Mouse (Mus musculus) limb, embryonic 15.5 days (tissue): ENCODE measurements around the gene Pfn1. TPM values are rescaled to one million over a fixed set of nuclear protein-coding genes. Genes with fewer than 3 reads are reported as not detected.

ENCODE experiments used
- ATAC-seq: fragments of 200-750 bp; cut with Nextera tagmentation; 2 replicates; pipeline ENCODE4 v1.8.0; 2017; ENCODE audit warnings: low read depth, moderate TSS enrichment; ENCODE audit not compliant: insufficient number of reproducible peaks, low FRiP score, low TSS enrichment
- H3K27ac ChIP-seq: fragments of 300-500 bp; sonication (generic); 2 replicates; pipeline ENCODE4 v1.5.1; 2015; ENCODE audit warnings: moderate library complexity, mild to moderate bottlenecking, inconsistent platforms
- H3K27me3 ChIP-seq: fragments of 300-500 bp; sonication (generic); 2 replicates; pipeline ENCODE4 v1.6.1; 2015; ENCODE audit warnings: inconsistent platforms
- H3K36me3 ChIP-seq: fragments of 300-500 bp; sonication (generic); 2 replicates; pipeline ENCODE4 v1.6.1; 2015; ENCODE audit warnings: inconsistent platforms
- H3K4me1 ChIP-seq: fragments of 300-500 bp; sonication (generic); 2 replicates; pipeline ENCODE4 v1.6.1; 2015; ENCODE audit warnings: inconsistent platforms
- H3K4me2 ChIP-seq: fragments of 300-500 bp; sonication (generic); 2 replicates; pipeline ENCODE4 v1.6.1; 2015; ENCODE audit warnings: mild to moderate bottlenecking, inconsistent platforms
- H3K4me3 ChIP-seq: fragments of 300-500 bp; sonication (generic); 2 replicates; pipeline ENCODE4 v1.5.1; 2015; ENCODE audit warnings: mild to moderate bottlenecking, inconsistent platforms
- H3K9ac ChIP-seq: fragments of 300-500 bp; sonication (generic); 2 replicates; pipeline ENCODE4 v1.6.1; 2015; ENCODE audit warnings: inconsistent platforms
- H3K9me3 ChIP-seq: fragments of 300-500 bp; sonication (generic); 2 replicates; pipeline ENCODE4 v1.6.1; 2016; ENCODE audit warnings: inconsistent platforms
- WGBS: fragments of 180-500 bp; shearing (Covaris S2); methylation state at CpG from one replicate; pipeline ENCODE4 v1.1.7; 2015; 5-methylcytosine and 5-hydroxymethylcytosine counted together
- polyA plus RNA-seq: library from polyadenylated mRNA; unstranded; fragments of >200 nt; fragmentation: Nextera tagmentation; extraction: Ambion mirVana; gene quantifications from 2 replicates; pipeline ENCODE4 v1.2.1, GENCODE M21; 2015

Gene Pfn1
- polyA plus RNA-seq, 1 experiment from 2014 or later, result 1,605 TPM

DNA sequence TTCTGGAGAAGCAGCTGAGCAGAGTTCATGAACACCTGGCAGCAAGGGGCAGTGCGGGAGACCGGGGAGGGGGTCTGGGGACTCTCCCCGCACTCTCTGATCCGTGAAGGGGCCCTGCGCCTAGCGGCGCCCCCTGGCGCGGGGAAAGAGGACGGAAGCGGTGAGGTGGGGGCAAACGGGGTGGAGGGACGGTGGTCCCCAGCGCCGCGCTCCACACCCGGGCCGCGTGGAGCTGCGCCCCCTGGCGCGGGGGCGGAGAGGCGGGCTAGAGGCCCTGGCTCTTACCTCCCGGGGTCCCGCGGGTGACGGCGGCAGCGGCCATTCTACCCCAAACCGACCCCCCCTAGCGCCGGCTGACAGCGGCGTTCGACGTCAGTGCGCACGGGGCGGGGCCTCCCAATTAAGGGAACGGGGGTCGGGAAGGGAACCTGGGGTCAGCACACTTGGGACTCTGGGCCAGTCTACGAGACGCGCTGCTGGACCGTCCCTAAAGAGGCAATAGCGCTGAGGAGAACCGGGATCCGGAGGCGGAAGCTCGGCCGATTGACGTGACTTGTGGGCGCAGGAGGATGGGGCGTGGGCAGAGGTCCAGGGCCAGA lies 33.3 kb upstream of the Pfn1 start, which contains the start of gene Camta2:
TSS of gene Camta2 (minus strand) at position 505 of the 599 bp plus-strand sequence.
- peaks cover 23% of the 10 kb centered on the region for H3K4me1 ChIP-seq
- H3K9me3 ChIP-seq, result no peaks in the 10 kb centered on the region
- WGBS, result under 1% methylated on average over 53 of the region's 55 CpGs
- H3K36me3 ChIP-seq, result peaks cover 29% of the 10 kb centered on the region
- peak within 1 kb of the TSS; percentile 90 for H3K27ac ChIP-seq
- peak within 1 kb of the TSS; percentile 77 for H3K4me2 ChIP-seq
- peak within 1 kb of the TSS; percentile 68 for H3K4me3 ChIP-seq
- ATAC-seq, result peak; percentile 74; the same call in 1 of the 2 replicates
- peak within 1 kb of the TSS; percentile 73 for H3K9ac ChIP-seq
- H3K27me3 ChIP-seq, result no peaks in the 10 kb centered on the region

DNA sequence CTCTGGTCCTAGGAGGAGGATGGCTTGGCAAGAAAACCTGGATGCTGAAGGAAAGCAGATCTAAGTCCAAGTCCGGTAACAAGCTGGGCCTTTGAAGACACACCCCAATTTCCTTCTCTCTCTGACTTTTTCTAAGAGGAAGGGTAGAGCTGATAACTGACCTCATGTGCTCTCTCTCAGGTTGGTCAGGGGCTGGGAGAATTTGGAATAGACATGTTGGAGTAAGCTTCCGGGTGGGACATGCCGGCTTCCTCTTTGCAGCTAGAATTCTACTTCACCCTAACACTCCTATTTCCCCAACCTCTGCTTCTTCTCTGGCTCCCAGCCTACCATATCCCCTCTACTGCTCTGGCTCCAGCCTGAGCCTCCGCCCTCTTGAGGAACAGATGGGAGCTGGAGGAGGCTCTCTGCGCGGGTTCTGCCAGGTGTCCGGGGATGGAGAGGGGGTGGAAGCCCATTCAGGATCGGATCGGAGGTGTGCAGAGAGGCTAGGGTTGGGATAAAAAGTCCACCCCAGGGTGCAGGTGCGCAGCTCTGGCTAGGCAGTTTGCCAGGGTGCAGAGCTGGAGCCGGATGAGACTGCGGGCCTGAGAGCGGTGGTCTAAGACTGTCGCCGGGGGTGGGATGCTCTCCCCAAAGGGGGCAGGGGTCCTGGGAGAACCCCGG lies 32.6 kb upstream of the Pfn1 start:
- peak overlapping the region; percentile 90 for H3K27ac ChIP-seq
- H3K4me2 ChIP-seq, result peak overlapping the region; percentile 77
- no peaks in the 10 kb centered on the region for H3K9me3 ChIP-seq
- no peaks in the 10 kb centered on the region for H3K27me3 ChIP-seq
- peaks cover 26% of the 10 kb centered on the region for H3K4me1 ChIP-seq
- H3K36me3 ChIP-seq, result peaks cover 35% of the 10 kb centered on the region
- peak overlapping the region; percentile 68 for H3K4me3 ChIP-seq
- peak; percentile 50 for ATAC-seq
- H3K9ac ChIP-seq, result peak overlapping the region; percentile 73
- 2% methylated on average over 16 of the region's 16 CpGs for WGBS

GRCm38 (mm10) chr11:70683640-70684039 lies 29.2 kb upstream of the Pfn1 start:
- Histone ChIP-seq H3K27me3 (no peaks in the 10 kb centered on the region), H3K27ac (no peak overlapping the region), H3K4me2 (no peak overlapping the region), H3K9me3 (no peaks in the 10 kb centered on the region), H3K4me1 (peaks cover 24% of the 10 kb centered on the region), H3K36me3 (peaks cover 64% of the 10 kb centered on the region), H3K4me3 (no peak overlapping the region), H3K9ac (no peak overlapping the region)
- 90% methylated on average over 5 of the region's 5 CpGs for WGBS
- no peak for ATAC-seq

DNA sequence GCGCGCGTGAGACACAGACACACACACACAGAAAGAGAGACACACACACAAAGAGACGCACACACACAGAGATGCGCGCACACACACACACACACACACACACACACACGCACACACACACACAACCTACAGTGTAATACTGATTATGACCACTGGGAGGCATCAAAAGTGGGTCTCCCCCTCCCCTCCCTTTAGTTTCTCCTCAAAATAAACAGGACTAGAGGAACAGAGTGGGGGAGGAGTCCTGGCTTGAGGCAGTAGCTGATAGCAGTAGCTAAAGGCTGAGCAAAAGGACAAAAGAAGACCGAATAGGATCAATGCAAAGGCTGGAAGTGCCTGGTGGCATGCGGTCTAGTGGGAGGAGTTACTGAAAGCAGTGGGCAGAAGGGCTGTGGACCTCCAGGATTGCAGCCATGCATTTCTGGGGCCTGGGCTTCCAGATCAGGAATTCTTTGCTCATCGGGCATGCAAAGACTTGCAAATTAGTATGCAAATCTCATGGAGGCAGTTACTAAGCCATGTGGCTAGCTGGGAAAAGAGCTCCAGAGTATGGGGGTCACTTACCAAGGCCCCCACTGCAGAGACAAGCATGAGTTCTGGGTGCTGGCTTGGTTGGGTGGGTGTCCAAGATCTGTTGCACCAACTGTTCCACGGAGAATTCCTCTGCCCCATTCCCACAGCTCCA lies 27.6 kb upstream of the Pfn1 start:
- Histone ChIP-seq H3K27ac (no peak overlapping the region), H3K27me3 (no peaks in the 10 kb centered on the region), H3K9me3 (no peaks in the 10 kb centered on the region), H3K4me2 (no peak overlapping the region), H3K4me3 (no peak overlapping the region), H3K4me1 (peaks cover 15% of the 10 kb centered on the region), H3K36me3 (peaks cover 70% of the 10 kb centered on the region), H3K9ac (no peak overlapping the region)
- WGBS, result 30% methylated on average over 11 of the region's 11 CpGs
- ATAC-seq, result no peak

DNA sequence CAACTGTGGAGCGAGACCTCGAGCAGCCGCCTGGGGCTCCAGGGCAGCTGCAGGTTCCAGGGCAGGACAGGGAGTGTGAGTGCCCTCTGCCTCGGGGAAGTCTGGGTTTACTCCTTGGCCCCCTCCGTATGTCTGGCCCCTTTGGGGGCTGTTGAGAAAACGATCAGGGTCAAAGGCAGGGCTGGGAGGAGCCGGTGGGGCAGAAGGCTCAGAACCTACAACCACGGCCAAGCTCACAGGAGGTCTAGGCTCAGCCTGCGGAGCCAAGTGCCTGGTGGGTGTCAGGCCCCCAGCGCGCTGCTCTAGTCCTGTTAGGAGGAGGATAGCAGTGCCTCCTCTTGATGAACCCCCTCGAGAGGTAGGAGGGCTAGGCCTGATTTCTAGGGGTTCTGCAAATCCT lies 26.7 kb upstream of the Pfn1 start:
- no peaks in the 10 kb centered on the region for H3K9me3 ChIP-seq
- no peaks in the 10 kb centered on the region for H3K27me3 ChIP-seq
- H3K4me1 ChIP-seq, result peaks cover 6% of the 10 kb centered on the region
- H3K4me3 ChIP-seq, result no peak overlapping the region
- H3K27ac ChIP-seq, result no peak overlapping the region
- ATAC-seq, result no peak
- H3K9ac ChIP-seq, result no peak overlapping the region
- WGBS, result 71% methylated on average over 12 of the region's 12 CpGs
- H3K36me3 ChIP-seq, result peaks cover 79% of the 10 kb centered on the region
- H3K4me2 ChIP-seq, result no peak overlapping the region

GRCm38 (mm10) chr11:70679894-70680293 lies 25.4 kb upstream of the Pfn1 start:
- no peak overlapping the region for H3K27ac ChIP-seq
- H3K4me2 ChIP-seq, result no peak overlapping the region
- H3K4me3 ChIP-seq, result no peak overlapping the region
- ATAC-seq, result no peak
- no peaks in the 10 kb centered on the region for H3K27me3 ChIP-seq
- H3K36me3 ChIP-seq, result peaks cover 85% of the 10 kb centered on the region
- H3K9ac ChIP-seq, result no peak overlapping the region
- no peaks in the 10 kb centered on the region for H3K9me3 ChIP-seq
- peaks cover 5% of the 10 kb centered on the region for H3K4me1 ChIP-seq
- 89% methylated on average over 8 of the region's 8 CpGs for WGBS

DNA sequence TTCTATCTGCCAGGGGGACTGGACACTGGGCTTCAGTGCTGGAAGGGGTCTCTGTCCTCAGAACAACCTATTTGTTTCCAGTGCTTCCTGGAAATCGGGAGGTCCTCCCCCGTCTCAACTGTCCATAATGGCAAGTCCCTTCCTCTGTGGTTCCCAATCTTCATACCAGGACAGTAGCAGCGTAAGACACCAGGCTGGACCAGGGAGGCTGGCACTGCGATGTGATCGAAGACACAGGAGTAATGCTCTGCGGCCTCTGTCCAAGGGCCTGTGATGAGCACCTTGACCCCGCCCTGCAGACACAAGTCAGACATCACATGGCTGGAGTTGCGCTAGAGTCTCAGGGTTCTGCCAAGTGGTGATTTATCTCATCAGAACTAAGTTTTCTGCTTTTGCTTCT lies 24.9 kb upstream of the Pfn1 start:
- no peak overlapping the region for H3K4me2 ChIP-seq
- H3K9me3 ChIP-seq, result no peaks in the 10 kb centered on the region
- WGBS, result 96% methylated on average over 8 of the region's 8 CpGs

GRCm38 (mm10) chr11:70678576-70678975 lies 24.1 kb upstream of the Pfn1 start:
- H3K4me1 ChIP-seq, result peaks cover 5% of the 10 kb centered on the region
- peaks cover 84% of the 10 kb centered on the region for H3K36me3 ChIP-seq
- no peaks in the 10 kb centered on the region for H3K27me3 ChIP-seq
- no peak overlapping the region for H3K27ac ChIP-seq
- H3K4me2 ChIP-seq, result no peak overlapping the region
- H3K9ac ChIP-seq, result no peak overlapping the region
- no peaks in the 10 kb centered on the region for H3K9me3 ChIP-seq
- no peak for ATAC-seq
- no peak overlapping the region for H3K4me3 ChIP-seq
- whole genome bisulfite sequencing, result 69% methylated on average over 2 of the region's 2 CpGs

More for the DNA sequence above, 24.9 kb upstream of the Pfn1 start:
- Histone ChIP-seq H3K27me3 (no peaks in the 10 kb centered on the region), H3K4me3 (no peak overlapping the region), H3K4me1 (peaks cover 5% of the 10 kb centered on the region), H3K9ac (no peak overlapping the region), H3K36me3 (peaks cover 84% of the 10 kb centered on the region), H3K27ac (no peak overlapping the region)
- ATAC-seq, result no peak

GRCm38 (mm10) chr11:70678092-70678491 lies 23.6 kb upstream of the Pfn1 start:
- whole genome bisulfite sequencing, result 85% methylated on average over 9 of the region's 9 CpGs
- H3K9ac ChIP-seq, result no peak overlapping the region
- H3K4me1 ChIP-seq, result peaks cover 5% of the 10 kb centered on the region
- H3K27me3 ChIP-seq, result no peaks in the 10 kb centered on the region
- ATAC-seq, result no peak
- no peak overlapping the region for H3K27ac ChIP-seq
- no peaks in the 10 kb centered on the region for H3K9me3 ChIP-seq
- peaks cover 81% of the 10 kb centered on the region for H3K36me3 ChIP-seq
- H3K4me3 ChIP-seq, result no peak overlapping the region
- H3K4me2 ChIP-seq, result no peak overlapping the region

DNA sequence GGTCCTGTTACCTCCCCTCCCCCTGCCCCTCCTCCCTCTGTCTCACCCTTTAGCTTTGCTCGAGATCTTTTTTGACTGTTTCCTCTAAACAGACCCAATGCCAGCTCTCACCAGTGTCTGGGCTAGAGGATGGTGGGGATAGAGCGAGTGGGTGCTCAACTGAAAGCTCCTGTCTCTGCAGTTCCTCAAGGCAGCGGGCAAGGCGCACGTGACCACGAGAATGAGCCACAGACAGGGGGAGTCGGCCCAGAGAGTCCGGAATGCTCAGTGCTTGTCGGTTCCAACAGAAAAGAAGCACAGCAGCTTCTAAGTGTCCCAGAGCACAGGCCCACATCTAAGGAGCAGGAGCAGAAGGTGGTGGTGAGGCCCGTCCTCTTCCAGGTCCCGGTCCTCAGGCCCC lies 20.1 kb upstream of the Pfn1 start:
- Histone ChIP-seq H3K4me1 (peaks cover 14% of the 10 kb centered on the region), H3K4me2 (no peak overlapping the region), H3K36me3 (peaks cover 63% of the 10 kb centered on the region), H3K4me3 (no peak overlapping the region), H3K27me3 (no peaks in the 10 kb centered on the region), H3K9me3 (no peaks in the 10 kb centered on the region), H3K9ac (no peak overlapping the region), H3K27ac (no peak overlapping the region)
- ATAC-seq, result no peak
- 66% methylated on average over 11 of the region's 11 CpGs for WGBS

DNA sequence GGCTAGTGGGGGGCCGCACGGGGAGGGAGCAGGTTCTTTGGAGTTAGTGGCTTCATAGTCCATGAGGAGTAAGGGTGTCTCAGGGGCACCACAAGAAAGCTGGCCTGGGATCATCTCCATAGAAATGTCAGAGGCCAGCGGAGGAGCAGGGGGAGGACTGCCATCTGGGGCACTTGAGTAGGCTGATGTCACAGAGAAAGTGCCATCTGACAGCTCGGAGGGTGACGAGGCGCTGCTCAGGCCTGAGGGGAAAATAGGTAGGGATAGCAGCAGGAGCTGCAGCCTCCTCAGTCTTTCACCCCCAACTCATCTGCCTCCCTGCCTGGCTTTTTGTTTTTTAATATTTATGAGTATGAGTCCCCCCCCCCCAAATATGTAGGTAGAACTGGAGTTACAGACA lies 19.6 kb upstream of the Pfn1 start:
- Histone ChIP-seq H3K4me3 (no peak overlapping the region), H3K36me3 (peaks cover 58% of the 10 kb centered on the region), H3K9me3 (no peaks in the 10 kb centered on the region), H3K9ac (no peak overlapping the region), H3K27ac (no peak overlapping the region), H3K4me2 (no peak overlapping the region), H3K27me3 (no peaks in the 10 kb centered on the region), H3K4me1 (peaks cover 14% of the 10 kb centered on the region)
- WGBS, result 81% methylated on average over 6 of the region's 6 CpGs
- no peak for ATAC-seq
